Mouse (Mus musculus): ENCODE results near the gene Pappa2.

DNA sequence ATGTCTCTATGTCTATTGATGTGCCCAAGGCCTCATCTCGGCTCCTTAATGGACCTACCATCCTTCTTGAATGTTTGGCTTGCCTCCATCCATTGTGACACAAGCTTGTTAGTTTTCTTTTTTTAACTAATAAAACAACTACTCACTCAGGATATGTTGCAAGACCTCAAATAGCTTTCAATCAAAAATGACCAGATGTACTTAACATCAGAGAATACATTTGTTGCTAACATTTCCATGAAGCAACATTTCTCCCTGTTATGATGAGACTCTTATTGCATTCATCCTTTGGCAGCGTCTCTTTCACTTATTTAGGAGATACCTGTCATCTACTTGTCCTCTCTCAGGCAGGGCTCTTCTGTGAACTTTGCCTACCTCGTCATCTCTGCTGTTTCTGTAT is 61.4 kb downstream of the Pappa2 start:
- TF ChIP-seq POLR2A (IDR thresholded peaks at IDR 0.05; ENCODE audit: control insufficient read depth, low read depth, low read length) (no peak), CTCF (IDR thresholded peaks at IDR 0.05; ENCODE audit: control insufficient read depth, insufficient read depth, insufficient replicate concordance, low read depth, low read length) (no peak)

Measured in testis, adult 2 months (tissue).